Mouse (Mus musculus): Measurements from ENCODE around the gene Zfp36.

DNA sequence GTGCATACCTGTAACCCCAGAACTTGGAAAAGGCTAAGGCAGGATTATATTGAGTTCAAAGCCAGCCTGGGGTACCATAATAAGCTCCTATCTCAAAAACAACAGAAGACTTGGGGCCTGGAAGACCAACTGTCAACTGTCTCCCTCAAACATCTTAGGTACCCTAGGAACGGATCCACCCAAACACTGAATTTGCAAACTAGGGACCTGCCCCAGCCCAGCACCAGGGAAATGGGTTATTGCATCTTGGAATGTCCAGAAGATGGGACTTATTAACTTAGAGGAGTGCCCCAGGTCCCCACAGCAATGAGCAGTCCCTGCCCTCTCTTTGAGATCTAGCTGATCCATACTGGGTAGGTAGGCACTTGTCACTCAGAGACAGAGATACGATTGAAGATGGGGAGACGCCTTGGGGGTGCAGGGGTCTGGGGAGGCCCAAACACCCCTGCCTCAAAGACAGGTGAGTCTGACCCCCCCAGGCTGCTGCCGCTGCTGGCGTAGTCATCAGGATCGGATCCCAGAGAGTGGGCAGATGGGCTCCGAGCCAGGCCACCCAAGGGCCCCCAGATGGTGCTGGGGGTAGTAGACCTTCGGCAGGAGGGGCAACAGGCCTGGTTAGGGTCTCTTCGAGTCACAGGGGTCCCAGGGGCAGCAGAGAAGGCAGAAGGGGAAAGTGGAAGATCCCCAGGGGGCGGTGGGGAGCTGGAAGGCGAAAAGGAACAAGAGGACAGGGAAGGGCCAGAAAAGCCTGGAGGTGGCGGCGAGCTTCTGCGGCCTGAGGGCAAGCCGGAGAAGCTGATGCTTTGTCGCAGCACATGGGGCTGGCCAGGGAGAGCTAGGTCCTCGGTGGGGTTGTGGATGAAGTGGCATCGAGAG lies 2.6 kb downstream of the Zfp36 start:
- TF ChIP-seq CTCF (conservative IDR thresholded peaks at IDR 0.05; ENCODE audit: insufficient read depth, insufficient read length, low read depth, low read length) (no peak), POLR2A (IDR thresholded peaks at IDR 0.05; ENCODE audit: low read depth, low read length) (peak; percentile 20)

All from kidney, adult 2 months (tissue).